ENCODE assay signal across 10 mouse cellular contexts in the genomic region with DNA sequence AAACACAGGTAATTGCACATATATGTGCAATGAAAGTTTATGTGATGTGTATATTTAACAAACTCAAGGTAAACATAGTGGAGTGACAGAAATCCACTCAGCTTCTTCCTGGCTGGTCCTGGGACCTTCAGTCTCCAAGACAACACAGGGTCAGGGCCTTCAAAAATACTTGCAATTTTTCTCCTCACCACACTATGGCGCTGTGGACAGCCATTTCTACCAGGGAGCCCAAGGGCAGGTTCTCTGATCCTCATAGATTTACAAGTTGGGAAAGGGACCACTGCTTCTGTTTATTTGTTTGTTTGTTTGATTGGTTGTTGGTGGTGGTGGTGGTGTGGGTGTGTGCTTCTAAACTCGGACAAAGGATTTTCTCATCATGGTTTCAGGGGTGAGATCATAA. TPM values are rescaled to one million over a fixed set of nuclear protein-coding genes. Genes with fewer than 3 reads are reported as not detected.
DNase-seq lines count a peak whose midpoint lies in the region; TF ChIP-seq lines count a peak whose summit lies in the region.
"Had no signal": no experiment of that assay in that cellular context is flagged by ENCODE, and none has a peak within 500 bp of the region (broad histone marks: within the 10 kb centered on the region; RNA-seq: fewer than 3 reads in every experiment).

No protein-coding gene starts in this region.

- TF ChIP-seq CTCF in lung, adult 2 months (IDR thresholded peaks at IDR 0.05; ENCODE audit: insufficient read depth, low read length), result peak; percentile 29; the same call in 1 of the 2 replicates

- WGBS in lung, adult 2 months, result 5% methylated on average over 2 of the region's 2 CpGs

- no peak overlapping the region for H3K4me3 ChIP-seq in lung, adult 2 months (replicated peaks; ENCODE audit: extremely low read depth, low read depth, low read length)
- H3K4me3 ChIP-seq: heart, embryonic 15.5 days; midbrain, embryonic 12.5 days had no signal

- no peaks in the 10 kb centered on the region for H3K4me1 ChIP-seq in lung, adult 2 months (ENCODE audit: control insufficient read depth, insufficient read depth, low read length)

- peak; percentile 31 for DNase-seq in cerebellum, adult 9-10 months
- DNase-seq in cerebellum, adult 9-11 months, result no peak
- DNase-seq in lung, adult 2 months, result no peak
- DNase-seq in lung, adult 18-20 months, result no peak
- DNase-seq in embryo, embryonic 10 days (ENCODE audit: low spot score), result peak; percentile 63
- DNase-seq in retina, embryonic 14.5 days (ENCODE audit: low spot score), result peak; percentile 73
- DNase-seq in spleen, postnatal 14 days (ENCODE audit: low spot score in 2 of 2), result no peak
- no peak for DNase-seq in kidney, adult 18-20 months

- no peak for TF ChIP-seq POLR2A in lung, adult 2 months (IDR thresholded peaks at IDR 0.05; ENCODE audit: borderline replicate concordance, extremely low read depth, low read depth, low read length)

RNA-seq across cellular contexts. Expression of gene Ascl5, which starts 3.2 kb away (rescaled TPM):
- not detected in 2 replicates for polyA plus RNA-seq in lung, adult 2 months (2012; rRNA removed)
- polyA plus RNA-seq: heart, embryonic 15.5 days; midbrain, embryonic 12.5 days had no signal

RNA-seq across cellular contexts. Expression of gene Cacna1s, which starts 5.1 kb away (rescaled TPM):
- 2.9 and 7.5 TPM in 2 replicates for polyA plus RNA-seq in lung, adult 2 months (2012; rRNA removed)

RNA-seq across cellular contexts. Expression of gene Tmem9, which starts 39.5 kb away (rescaled TPM):
- polyA plus RNA-seq in lung, adult 2 months (2012; rRNA removed), result 56.4 and 73.2 TPM in 2 replicates

RNA-seq across cellular contexts. Expression of gene Igfn1, which starts 41.3 kb away (rescaled TPM):
- 0.05 TPM in 1 of 2 replicates, not detected in the other for polyA plus RNA-seq in lung, adult 2 months (2012; rRNA removed)
- polyA plus RNA-seq: heart, embryonic 15.5 days; midbrain, embryonic 12.5 days had no signal

Comparison
In these comparisons a context has a peak if more than half of its experiments do, and no peak if none do; other contexts are left out.
1. DNase-seq: peak in cerebellum, adult 9-10 months (single experiment), embryo, embryonic 10 days (single experiment) and retina, embryonic 14.5 days (single experiment); none in cerebellum, adult 9-11 months (single experiment), lung, adult 2 months (single experiment), lung, adult 18-20 months (0 of 2), spleen, postnatal 14 days (0 of 2) and kidney, adult 18-20 months (single experiment).